Mouse (Mus musculus): ENCODE data around the gene Mitf. TPM values are rescaled to one million over a fixed set of nuclear protein-coding genes. Genes with fewer than 3 reads are reported as not detected.

The Mitf gene
- total RNA-seq, 2 experiments from 2014 or later, result 9.4 to 10.2 TPM

DNA sequence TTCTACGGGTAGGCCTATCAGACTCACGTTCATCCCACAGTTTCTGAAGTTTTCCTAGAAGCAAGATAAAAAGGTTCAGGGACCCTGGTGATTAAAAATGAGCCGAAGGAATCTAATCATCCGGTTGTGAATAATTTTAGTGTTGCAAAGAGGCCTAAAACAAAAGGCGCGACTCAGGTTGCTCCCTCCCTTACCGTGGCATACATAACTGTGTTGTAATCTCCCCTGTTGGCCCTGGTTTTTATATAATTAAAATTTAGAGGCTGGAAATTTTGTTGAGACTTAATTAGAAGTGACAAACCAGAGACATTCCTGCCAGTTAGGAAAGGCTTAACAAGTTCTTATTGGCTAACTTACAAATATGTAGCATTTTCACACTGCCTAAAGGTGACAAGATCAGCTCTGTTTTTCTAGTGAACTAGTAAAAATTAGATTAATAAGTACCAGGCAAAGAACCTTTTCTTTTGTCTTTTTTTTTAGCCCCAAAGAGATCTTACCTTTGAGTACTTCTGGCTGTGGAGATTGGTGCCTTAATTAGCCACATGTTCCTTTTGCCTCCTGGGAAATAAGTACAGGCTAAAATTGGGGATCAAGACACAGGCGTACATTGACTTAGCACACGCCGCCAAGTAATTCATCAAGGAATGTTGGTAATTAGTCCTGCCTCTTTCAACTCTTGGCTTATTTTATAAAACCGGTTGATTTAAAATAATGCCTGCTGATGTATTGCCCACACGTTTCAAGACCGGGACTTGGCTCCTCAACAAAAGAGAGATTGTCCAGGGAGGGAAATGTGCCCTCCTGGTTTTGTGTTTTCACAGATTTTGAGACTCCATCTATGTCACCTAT lies 143.4 kb downstream of the Mitf start:
- no peak for DNase-seq

DNA sequence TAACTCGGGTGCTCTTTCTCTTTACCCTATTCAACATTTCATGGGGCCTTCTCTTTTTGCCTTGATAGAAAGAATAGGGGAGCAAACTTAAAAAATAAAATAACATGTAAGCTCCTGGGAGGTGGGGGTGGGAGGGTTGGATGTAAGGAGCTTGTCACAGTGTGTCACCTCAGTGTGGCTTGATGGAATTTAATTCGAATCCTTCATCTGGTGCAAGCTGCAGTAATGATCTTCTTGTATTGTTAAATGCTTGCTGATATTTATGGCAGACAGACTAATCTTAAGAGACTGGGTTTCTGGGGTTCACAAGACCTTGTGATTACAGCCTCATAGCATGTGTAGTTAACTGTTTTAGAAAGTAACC lies 144.0 kb downstream of the Mitf start:
- no peak for DNase-seq

DNA sequence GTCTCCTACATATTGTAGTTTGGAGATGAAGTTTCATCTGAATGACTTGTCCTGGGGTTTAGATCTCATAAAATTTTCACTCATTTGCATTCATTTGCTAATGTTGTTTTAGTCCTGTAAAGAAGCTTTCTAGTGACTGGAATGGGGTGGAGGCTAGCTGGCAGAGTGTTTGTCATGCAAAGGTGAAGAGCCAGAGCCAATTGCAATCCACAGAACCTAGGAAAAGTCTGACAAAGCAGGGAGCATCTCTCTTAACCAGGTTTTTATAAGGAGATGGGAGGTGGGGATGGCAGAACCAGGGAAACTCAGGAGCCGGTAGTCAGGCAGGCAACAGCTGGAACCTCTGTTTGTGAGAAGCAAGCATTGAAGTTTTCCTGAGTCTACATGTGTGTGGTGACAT lies 144.9 kb downstream of the Mitf start:
- DNase-seq, result no peak

DNA sequence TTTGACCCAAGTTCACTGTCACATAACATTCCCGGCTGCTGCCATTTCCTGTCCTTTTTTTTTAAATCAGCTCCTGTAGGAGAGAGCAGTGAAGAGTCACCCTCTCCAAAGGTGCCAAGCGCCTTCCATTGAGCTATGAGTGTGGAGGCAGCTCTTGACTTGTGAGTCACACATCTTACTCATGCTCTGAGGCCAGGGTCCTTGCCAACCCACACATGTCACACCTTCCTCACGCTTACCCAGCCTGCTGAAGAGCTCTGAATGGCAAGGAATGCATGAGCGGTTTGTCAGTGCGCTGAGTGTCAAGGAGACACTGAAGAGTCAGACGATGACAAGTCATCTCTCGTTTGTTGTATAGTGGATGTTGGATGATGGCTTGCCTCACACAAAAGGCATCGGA lies 146.0 kb downstream of the Mitf start:
- peak; percentile 55 to 71 for DNase-seq

DNA sequence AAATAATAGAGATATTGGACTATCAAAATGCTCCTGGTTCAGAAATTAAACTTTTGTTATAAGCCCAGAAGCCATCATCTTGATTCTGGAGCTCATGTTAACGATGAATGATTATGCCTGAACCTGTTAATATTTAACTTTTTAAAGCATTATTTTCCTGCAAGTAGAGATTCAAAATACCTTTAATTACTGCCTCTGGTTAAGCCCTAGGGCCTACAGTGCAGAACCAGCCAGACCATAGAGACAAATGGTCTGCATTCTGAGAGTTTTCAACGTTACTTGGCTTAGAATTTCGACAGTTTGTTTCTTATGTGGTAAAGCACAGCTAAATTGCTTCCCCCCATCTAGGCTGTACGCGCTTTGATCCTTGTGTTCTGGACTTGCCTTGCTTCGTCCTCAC lies 149.3 kb downstream of the Mitf start:
- DNase-seq, result no peak

DNA sequence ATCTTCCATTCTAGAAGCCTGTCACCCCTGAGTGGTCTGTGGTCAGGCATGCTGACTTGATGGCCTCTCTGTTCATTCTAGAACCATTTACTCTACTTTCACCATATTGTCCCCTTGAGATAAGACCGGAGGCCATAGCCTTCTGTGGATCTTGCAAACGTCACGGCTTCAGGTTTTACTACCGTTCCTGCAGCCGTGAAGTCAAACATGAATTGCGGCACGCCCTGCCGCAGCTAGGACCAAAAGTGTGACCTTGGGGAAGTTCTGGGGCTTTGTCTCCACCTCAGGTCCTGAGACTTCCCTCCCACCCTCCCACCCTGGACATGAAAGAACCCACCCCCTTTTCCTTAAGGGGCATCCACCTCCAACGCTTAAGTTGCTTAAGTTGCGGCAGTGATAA lies 149.8 kb downstream of the Mitf start:
- DNase-seq, result no peak

DNA sequence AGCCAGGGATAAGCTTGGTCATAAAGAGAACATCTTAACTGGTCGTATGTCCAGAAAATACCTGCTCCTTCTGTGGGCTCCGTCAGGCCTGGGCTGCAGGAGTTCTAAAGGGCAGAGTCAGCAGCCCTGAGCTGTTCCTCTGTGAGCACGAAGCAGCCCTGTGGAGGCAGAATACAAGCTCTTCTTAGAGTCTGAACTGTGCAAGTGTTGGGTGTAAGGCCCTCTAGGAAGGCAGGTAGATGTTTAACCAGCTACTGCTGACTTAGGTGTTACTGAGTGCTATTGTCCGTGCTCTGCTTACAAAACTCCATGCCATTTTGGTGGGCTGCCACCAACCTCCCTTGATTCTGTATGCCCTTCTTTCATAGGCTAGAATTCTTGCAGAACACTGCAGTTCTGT lies 151.4 kb downstream of the Mitf start:
- DNase-seq, result no peak

DNA sequence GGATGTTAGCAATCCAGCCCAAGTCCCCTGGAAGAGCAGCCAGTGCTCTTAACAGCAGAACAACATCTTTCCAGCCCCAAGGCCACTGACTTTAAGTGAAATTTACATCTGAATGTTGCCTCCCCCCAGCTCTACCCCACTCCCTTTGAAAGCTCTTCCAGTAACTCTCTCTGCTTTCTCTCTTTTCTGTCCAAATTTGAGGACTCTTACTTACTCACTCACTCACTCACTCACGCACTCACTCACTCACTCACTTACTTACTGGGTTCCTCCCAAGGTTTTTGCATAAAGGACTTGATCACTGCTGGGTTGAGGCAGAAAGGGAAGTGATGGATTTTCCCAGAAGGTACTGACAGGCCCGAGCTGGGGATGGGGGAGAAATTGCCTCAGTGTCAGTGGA lies 154.9 kb downstream of the Mitf start:
- no peak for DNase-seq

DNA sequence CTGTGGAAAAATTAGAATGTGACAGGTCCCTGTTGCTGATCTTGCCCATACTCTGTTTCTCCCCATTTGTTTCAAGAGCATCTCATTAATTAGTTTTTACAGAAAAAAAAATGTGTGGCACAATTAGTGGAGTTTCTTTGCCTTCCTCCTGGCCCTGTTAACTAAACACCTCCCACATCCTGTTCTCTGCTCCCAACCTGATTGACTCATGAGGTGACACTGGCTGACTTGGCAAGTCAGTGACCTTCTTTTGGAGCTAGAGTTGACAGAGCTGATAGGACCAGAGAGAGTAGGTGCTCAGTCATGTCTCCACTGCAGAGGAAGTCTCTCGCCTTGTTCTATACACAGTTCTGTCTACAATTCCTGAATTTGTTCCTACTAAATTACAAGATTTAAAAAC lies 155.5 kb downstream of the Mitf start:
- DNase-seq, result peak in 1 of 2 experiments; percentile 17

DNA sequence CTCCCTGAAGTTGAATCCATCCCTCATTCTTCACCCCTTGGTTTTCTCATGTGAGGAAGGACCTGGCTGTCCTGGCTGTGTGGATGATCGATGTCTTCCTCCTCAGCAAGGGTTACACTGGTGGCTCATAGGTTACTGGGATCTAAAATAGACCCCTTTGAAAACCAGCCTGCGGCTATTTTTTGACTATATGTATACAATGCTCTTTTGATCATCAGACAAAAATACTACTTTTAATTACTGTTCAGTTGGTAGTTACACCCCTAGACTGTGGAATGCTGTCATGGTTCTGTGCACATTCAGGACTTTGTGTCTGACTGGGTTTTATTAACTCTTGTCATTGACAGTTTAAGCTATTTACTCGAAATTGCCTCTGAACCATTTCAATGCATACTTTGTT lies 157.9 kb downstream of the Mitf start:
- DNase-seq, result no peak

DNA sequence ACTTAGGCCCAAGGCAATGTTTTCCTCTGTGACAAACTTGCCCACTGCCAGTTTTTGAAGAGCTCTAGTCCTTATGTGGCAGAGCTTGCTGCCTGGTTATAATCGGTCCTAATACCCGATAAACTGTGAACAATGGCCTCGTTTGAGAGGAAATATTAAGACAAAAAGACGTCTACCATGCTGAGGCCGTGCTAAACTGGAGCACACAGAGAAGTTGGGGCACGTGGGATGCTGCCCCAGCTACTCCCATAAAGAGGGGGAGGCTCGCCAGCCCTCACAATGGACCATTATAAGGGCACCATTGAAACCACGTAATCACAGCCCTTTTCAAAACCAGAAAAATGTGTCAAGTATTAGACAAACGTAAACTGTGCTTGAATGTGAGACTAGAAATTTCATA lies 174.8 kb downstream of the Mitf start:
- DNase-seq, result no peak

DNA sequence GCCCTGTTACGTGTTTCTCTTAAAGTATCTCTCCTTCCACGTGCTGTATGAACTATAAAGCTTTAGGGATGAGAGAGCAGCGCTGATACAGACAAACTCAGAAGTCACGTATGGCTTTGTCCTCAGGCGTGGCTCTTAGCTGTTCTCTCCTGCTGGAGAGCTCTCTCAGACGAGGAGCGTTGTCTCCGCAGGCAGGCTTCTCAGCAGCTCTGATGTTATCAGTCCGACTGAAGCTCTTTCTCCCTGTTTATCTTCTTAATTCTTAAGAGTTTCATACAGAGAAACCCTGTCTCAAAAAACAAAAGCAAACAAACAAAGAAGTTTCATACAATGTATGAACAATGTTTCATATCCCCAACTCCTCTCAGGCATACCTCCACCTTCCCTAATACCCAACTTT lies 178.8 kb downstream of the Mitf start:
- DNase-seq, result no peak

DNA sequence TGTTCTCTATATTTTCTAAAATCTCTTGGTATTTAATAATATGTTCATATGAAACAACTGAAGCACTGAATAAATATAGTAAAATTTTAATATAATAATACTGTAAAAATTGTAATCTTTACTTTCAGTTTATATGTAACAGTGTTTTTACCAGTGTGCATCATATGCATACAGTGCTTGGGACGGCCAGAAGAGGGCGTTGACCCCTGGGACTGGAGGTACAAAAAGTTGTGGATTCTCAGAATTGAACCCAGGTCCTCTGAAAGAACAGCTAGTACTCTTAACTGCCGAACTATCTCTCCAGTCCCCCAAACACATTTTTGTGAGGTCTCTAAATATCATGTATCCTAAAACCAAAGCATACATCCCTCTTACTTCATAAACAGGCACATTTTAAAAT lies 179.6 kb downstream of the Mitf start:
- DNase-seq, result no peak

DNA sequence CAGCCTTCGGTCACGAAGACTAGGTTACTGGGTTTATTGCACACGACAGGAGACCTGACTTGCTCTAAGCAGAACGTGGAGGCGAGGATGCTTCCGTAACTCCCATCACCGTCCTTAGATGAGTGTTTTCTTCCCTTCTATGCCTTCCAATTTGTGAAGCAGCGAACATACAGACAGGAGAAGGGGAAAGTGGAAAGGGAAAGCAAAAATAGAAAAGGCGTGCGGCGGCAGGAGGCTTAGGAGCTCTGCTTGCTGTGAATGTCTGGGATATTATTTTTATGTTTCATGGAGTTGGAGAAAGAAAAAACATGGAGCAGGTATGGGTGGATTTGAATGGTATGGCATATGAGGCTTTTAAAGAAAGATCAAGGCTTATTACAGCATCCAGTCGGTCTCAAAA lies 186.7 kb downstream of the Mitf start:
- no peak for DNase-seq

DNA sequence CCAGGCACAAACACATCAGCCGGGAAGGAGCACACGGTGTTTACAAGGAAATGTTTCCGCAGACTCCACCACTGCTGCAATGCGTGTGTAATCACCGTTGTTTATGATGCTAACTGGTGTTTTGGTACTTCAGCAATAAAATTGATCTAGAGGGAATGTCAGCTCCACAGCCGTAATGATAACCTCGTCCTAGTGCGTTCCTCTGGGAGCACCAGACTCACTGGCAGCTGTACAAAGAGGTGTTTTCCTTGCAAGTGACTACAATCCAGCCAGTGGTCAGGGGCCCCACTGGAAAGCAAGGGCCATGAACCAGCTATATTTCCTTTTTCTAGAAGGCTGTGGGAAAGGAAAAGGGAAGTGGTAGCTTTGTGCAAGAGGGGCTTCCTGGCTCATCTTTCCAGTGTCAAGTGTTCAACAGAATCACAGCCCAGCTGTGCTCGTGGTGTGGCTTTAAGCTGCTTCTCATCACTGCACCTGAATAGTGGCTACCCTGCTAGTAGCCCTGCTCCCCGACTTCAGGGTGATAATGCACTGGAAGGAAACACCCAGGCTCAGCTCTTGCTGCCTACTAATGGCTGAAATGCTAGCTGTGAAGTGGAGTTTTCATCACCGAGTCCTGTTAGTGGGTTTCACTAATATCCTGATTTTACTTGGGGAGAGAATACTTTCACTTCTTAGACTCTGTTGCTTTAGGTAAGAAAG lies 188.9 kb downstream of the Mitf start:
- no peak for DNase-seq

DNA sequence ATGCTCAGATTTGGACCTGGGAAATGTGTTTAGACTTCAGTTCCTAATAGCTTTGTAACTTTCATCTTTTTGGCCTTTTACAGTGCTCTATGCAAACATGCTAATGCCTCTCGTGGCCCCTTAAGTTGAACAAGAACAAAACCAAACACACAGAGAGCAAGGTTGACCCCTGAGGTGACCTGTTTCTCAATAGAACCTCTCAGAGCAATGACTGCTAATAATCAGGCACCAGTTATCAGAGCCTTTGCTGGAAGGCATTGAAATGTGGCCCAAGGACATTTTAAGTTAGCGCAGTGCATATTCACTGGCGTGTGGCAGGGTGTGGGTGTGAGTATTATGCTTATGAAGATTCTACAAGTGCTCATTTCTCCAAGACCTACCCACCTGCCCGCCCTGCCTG lies 194.7 kb downstream of the Mitf start:
- DNase-seq, result peak; percentile 19 to 42

DNA sequence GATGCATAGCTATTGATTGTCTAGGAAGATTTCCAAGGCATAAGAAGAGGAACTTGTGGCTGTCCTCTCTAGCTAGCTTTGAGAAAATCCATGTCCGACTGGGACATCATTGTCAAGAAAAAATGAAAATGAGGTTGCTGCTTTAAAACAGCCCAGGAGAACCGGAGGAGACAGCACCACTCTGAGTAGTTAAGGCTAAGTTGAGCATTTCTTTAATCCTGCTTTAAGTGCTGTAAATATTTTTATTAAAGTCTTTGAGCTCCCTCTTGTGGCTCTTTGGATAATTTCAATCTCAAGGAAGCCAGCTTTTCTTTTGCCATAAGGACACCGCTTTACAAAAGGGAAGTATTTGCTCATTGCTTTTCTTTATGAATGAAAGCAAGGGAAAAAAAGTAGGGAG lies 196.3 kb downstream of the Mitf start:
- DNase-seq, result no peak

DNA sequence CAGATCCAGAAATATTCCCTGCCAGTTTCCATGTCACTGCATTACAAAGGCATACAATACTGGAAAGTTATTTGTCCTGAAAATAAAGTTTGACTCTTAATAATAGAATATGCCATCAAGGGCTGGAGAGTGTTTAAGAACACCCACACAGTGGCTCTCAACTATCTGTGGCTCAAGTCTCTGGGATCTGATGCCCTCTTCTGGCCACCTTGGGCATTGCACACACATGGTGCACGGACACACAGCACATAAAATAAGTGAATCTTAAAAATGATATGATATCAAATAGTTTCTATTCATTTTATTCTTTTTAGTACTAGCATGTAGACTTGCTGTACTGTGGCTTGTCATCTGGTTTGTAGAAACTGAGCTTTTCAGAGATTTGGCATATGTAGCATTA lies 198.7 kb downstream of the Mitf start:
- DNase-seq, result peak; percentile 8 to 10

DNA sequence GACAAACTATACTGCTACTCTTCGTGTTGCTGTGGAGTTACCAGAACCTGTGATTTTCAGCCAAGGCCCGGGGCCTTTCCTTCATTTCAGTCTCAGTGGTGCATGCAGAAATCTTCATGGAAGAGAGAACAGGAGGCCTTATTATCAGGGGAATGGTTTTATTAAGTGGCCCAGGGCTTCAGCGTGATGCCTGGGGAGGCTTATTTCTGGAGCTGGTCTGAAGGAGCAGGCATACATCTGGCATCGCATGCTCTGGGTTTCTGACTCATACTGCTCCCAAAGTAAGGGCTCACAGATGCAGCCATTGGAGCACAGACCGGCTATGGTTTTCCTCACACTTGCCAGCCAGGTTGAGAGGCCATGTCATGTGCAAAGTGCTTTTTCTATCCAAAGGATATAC lies 208.2 kb downstream of the Mitf start:
- no peak for DNase-seq

DNA sequence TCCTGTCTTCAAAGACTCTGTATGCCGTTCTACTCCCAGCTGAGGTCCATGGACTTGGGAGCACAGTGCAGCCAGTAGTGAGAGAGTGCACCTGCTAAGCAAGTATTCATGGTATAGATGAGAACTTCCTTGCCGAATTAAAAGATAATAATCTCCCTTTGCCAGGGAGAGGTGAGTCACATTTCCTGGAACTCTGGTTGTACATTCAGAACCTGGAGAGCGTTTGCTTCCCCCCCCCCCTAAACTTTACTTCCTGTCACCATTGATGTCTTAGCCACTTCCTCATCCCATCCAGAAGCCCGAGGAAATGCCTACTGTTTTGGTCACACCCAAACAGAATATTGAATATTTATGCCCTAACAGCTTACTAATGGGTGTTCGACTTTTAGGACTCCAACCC lies 209.0 kb downstream of the Mitf start:
- DNase-seq, result no peak

DNA sequence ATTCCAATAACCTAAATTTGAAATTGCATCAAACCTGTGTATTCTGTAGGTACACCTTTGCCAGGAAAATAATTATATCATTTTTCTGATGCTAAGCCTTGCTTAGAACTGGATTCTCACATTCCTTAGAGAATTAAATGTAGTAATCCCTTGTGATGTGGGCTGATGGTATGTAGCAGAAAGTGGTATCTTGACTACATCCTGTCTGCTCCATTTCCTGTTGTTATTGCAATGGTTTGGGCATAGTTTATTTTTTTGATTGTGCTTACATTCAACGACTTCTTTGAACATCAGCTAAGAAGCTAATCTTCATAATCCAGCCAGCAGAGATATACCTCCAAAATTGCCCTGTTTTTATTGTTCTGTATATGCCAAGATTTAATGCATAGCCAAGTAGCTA lies 217.0 kb downstream of the Mitf start:
- DNase-seq, result no peak

DNA sequence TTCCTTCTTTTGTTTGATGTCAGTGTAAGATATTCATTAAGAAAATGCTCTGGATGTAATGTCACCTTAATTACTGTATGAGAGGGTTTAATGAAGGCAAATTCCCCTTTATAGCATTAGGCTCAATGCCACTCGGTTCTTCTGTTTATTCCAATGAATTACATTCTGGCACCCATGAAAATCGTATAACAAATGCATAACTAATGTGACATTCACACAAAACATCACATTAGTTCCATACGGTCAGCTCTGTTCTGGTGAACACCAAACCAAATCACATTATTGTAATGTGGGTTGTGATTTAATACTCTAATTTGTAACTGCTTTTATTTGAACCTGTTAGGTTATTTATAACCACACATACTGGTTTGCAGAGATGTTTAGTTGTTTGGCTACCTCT lies 231.7 kb downstream of the Mitf start:
- no peak for DNase-seq

DNA sequence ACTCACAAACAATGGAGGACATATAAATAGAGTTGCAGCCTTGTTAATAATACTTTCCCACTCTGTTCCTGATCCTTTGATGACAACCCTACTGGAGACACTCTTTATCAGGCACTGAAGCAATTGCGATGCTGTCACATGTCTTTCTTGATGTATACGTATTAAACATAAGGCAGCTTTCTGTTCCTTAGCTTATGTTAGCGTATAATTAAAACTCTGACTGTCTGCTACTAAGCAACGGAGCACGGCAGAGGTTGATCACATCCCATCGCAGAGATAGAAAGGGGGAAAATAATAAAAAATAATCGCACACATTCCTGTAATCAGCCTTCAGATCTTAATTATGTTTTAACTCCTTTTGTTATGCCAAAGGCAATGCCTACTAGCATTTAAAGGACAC lies 234.9 kb downstream of the Mitf start:
- no peak for DNase-seq
